20 mouse cellular contexts compared by ENCODE assay signal in the genomic region with DNA sequence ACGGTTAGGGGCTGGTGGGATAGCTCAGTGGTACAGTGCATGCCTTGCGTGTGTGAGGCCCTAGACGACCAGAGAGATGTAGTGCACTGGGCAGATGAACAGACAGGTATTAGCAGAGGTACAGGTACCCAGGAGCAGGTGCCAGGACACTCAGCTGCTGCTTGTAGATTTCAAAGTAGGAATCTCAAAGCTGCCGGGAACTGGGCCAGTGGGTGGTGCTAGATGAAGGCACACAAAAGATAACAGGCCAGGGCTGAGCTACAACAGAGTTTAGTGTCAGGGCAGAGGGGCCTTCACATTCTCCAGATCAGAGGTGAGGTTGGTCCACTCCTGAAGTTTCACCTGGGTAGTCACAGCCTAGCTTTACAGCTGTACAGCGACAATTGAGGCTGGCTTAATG.
DNase-seq lines count a peak whose midpoint lies in the region; ATAC-seq and TF ChIP-seq lines count a peak whose summit lies in the region.
"Had no signal": no experiment of that assay in that cellular context is flagged by ENCODE, and none has a peak within 500 bp of the region (broad histone marks: within the 10 kb centered on the region; RNA-seq: fewer than 3 reads in every experiment).

No protein-coding gene starts in this region.

- TF ChIP-seq CTCF in midbrain, postnatal 0 days (IDR thresholded peaks at IDR 0.05) = no peak

- H3K4me1 ChIP-seq in forebrain, embryonic 12.5 days = peaks cover 37% of the 10 kb centered on the region
- peaks cover 34% of the 10 kb centered on the region for H3K4me1 ChIP-seq in forebrain, embryonic 10.5 days
- peaks cover 48% of the 10 kb centered on the region for H3K4me1 ChIP-seq in midbrain, embryonic 13.5 days (replicated peaks)
- H3K4me1 ChIP-seq in midbrain, embryonic 11.5 days (ENCODE audit: control insufficient read depth, insufficient read depth, low read length) = peaks cover 7% of the 10 kb centered on the region; the same call in 1 of the 2 replicates
- peaks cover 20% of the 10 kb centered on the region for H3K4me1 ChIP-seq in limb, embryonic 10.5 days
- no peaks in the 10 kb centered on the region for H3K4me1 ChIP-seq in midbrain, postnatal 0 days (ENCODE audit: insufficient read depth, low read length)
- H3K4me1 ChIP-seq: kidney, embryonic 15.5 days; lung, embryonic 15.5 days had no signal

- H3K27me3 ChIP-seq in forebrain, embryonic 12.5 days = no peaks in the 10 kb centered on the region
- H3K27me3 ChIP-seq in forebrain, embryonic 10.5 days (ENCODE audit: poor library complexity, severe bottlenecking) = no peaks in the 10 kb centered on the region
- H3K27me3 ChIP-seq in midbrain, embryonic 13.5 days = no peaks in the 10 kb centered on the region
- H3K27me3 ChIP-seq in midbrain, embryonic 11.5 days (ENCODE audit: control insufficient read depth, insufficient read depth, low read length) = no peaks in the 10 kb centered on the region
- H3K27me3 ChIP-seq in limb, embryonic 10.5 days (ENCODE audit: low read depth, poor library complexity, severe bottlenecking) = no peaks in the 10 kb centered on the region
- no peaks in the 10 kb centered on the region for H3K27me3 ChIP-seq in midbrain, postnatal 0 days (ENCODE audit: insufficient read depth, low read length)
- H3K27me3 ChIP-seq: kidney, embryonic 15.5 days; lung, embryonic 15.5 days had no signal

- H3K36me3 ChIP-seq in forebrain, embryonic 12.5 days (replicated peaks) = peaks cover 35% of the 10 kb centered on the region
- H3K36me3 ChIP-seq in forebrain, embryonic 10.5 days (replicated peaks) = peaks cover 61% of the 10 kb centered on the region
- peaks cover 22% of the 10 kb centered on the region; the same call in 1 of the 2 replicates for H3K36me3 ChIP-seq in midbrain, embryonic 13.5 days
- no peaks in the 10 kb centered on the region for H3K36me3 ChIP-seq in midbrain, embryonic 11.5 days (ENCODE audit: control insufficient read depth, insufficient read depth, low read length)
- peaks cover 26% of the 10 kb centered on the region for H3K36me3 ChIP-seq in limb, embryonic 10.5 days
- peaks cover 2% of the 10 kb centered on the region; the same call in 1 of the 2 replicates for H3K36me3 ChIP-seq in midbrain, postnatal 0 days (ENCODE audit: insufficient read depth, low read length)
- H3K36me3 ChIP-seq: G1E; kidney, embryonic 15.5 days; lung, embryonic 15.5 days had no signal

- no peak overlapping the region for H3K4me2 ChIP-seq in forebrain, embryonic 12.5 days
- no peak overlapping the region for H3K4me2 ChIP-seq in midbrain, embryonic 13.5 days (replicated peaks)
- H3K4me2 ChIP-seq in midbrain, embryonic 11.5 days = no peak overlapping the region
- H3K4me2 ChIP-seq in midbrain, postnatal 0 days (ENCODE audit: low read depth, low read length, poor library complexity, severe bottlenecking) = no peak overlapping the region
- H3K4me2 ChIP-seq: heart, embryonic 11.5 days; kidney, embryonic 15.5 days; lung, embryonic 15.5 days had no signal

- no peak overlapping the region for H3K9ac ChIP-seq in forebrain, embryonic 12.5 days
- 0 out of 2 replicates have a peak overlapping the region, but pooled peaks have one; percentile 7 for H3K9ac ChIP-seq in midbrain, embryonic 13.5 days (replicated peaks)
- no peak overlapping the region for H3K9ac ChIP-seq in midbrain, embryonic 11.5 days (ENCODE audit: low read length)
- no peak overlapping the region for H3K9ac ChIP-seq in midbrain, postnatal 0 days (replicated peaks; ENCODE audit: low read length, poor library complexity, severe bottlenecking)
- H3K9ac ChIP-seq: kidney, embryonic 15.5 days; liver, embryonic 14.5 days; lung, embryonic 15.5 days had no signal

- 72% methylated on average over 5 of the region's 5 CpGs for WGBS in forebrain, embryonic 12.5 days
- 82% methylated on average over 5 of the region's 5 CpGs for WGBS in forebrain, embryonic 10.5 days
- 72% methylated on average over 5 of the region's 5 CpGs for WGBS in midbrain, embryonic 13.5 days
- 78% methylated on average over 5 of the region's 5 CpGs for WGBS in midbrain, embryonic 11.5 days
- WGBS in limb, embryonic 10.5 days = 81% methylated on average over 5 of the region's 5 CpGs
- WGBS in midbrain, postnatal 0 days = 71% methylated on average over 5 of the region's 5 CpGs

- ATAC-seq in forebrain, embryonic 12.5 days (ENCODE audit: low FRiP score) = no peak
- ATAC-seq in midbrain, embryonic 13.5 days = peak; percentile 49; the same call in 1 of the 2 replicates
- ATAC-seq in midbrain, embryonic 11.5 days (ENCODE audit: low FRiP score) = no peak
- ATAC-seq in midbrain, postnatal 0 days (ENCODE audit: low FRiP score) = 0 out of 2 replicates have a peak, but pooled peaks have one; percentile 18
- ATAC-seq: hindbrain, embryonic 16.5 days; intestine, postnatal 0 days had no signal

- DNase-seq in forebrain, embryonic 10.5 days (ENCODE audit: extremely low spot score, low spot score) = no peak
- DNase-seq in midbrain, embryonic 11.5 days (ENCODE audit: low spot score, missing footprints) = no peak
- DNase-seq in limb, embryonic 10.5 days (ENCODE audit: low spot score) = peak; percentile 22
- DNase-seq in midbrain, postnatal 0 days (ENCODE audit: low spot score) = no peak
- DNase-seq in frontal cortex, postnatal 14 days (ENCODE audit: low spot score in 2 of 2) = no peak
- no peak for DNase-seq in spleen, postnatal 4 days (ENCODE audit: low spot score in 2 of 2)
- DNase-seq: cerebellum, adult 2 months; gastrocnemius, postnatal 25 days; lung, postnatal 4 days; thymus, postnatal 36 days had no signal

- H3K27ac ChIP-seq in forebrain, embryonic 12.5 days = 0 out of 2 replicates have a peak overlapping the region, but pooled peaks have one; percentile 19
- H3K27ac ChIP-seq in forebrain, embryonic 10.5 days = no peak overlapping the region
- 0 out of 2 replicates have a peak overlapping the region, but pooled peaks have one; percentile 22 for H3K27ac ChIP-seq in midbrain, embryonic 13.5 days
- no peak overlapping the region for H3K27ac ChIP-seq in midbrain, embryonic 11.5 days (ENCODE audit: low read depth, low read length)
- H3K27ac ChIP-seq in limb, embryonic 10.5 days = no peak overlapping the region
- H3K27ac ChIP-seq in midbrain, postnatal 0 days (ENCODE audit: low read depth, low read length) = no peak overlapping the region
- H3K27ac ChIP-seq: kidney, embryonic 15.5 days; liver, embryonic 14.5 days; lung, embryonic 15.5 days had no signal

- no peaks in the 10 kb centered on the region for H3K9me3 ChIP-seq in forebrain, embryonic 12.5 days
- H3K9me3 ChIP-seq in forebrain, embryonic 10.5 days = no peaks in the 10 kb centered on the region
- no peaks in the 10 kb centered on the region for H3K9me3 ChIP-seq in midbrain, embryonic 13.5 days
- H3K9me3 ChIP-seq in midbrain, embryonic 11.5 days (ENCODE audit: control insufficient read depth, low read length) = no peaks in the 10 kb centered on the region
- no peaks in the 10 kb centered on the region for H3K9me3 ChIP-seq in limb, embryonic 10.5 days (replicated peaks)
- H3K9me3 ChIP-seq in midbrain, postnatal 0 days (ENCODE audit: low read length) = no peaks in the 10 kb centered on the region
- H3K9me3 ChIP-seq: G1E; kidney, embryonic 15.5 days; lung, embryonic 15.5 days had no signal

- H3K4me3 ChIP-seq in forebrain, embryonic 12.5 days (replicated peaks) = no peak overlapping the region
- H3K4me3 ChIP-seq in forebrain, embryonic 10.5 days = no peak overlapping the region
- H3K4me3 ChIP-seq in midbrain, embryonic 13.5 days (replicated peaks) = no peak overlapping the region
- H3K4me3 ChIP-seq in midbrain, embryonic 11.5 days (ENCODE audit: low read depth, low read length) = no peak overlapping the region
- H3K4me3 ChIP-seq in limb, embryonic 10.5 days = no peak overlapping the region
- no peak overlapping the region for H3K4me3 ChIP-seq in midbrain, postnatal 0 days (ENCODE audit: low read depth, low read length)
- H3K4me3 ChIP-seq: erythroblast, embryonic 14.5 days; kidney, embryonic 15.5 days; lung, embryonic 15.5 days had no signal

Comparison
In these comparisons a context has a peak if more than half of its experiments do, and no peak if none do; other contexts are left out.
1. ATAC-seq: peak in midbrain, embryonic 13.5 days (single experiment) and midbrain, postnatal 0 days (single experiment); none in forebrain, embryonic 12.5 days (single experiment) and midbrain, embryonic 11.5 days (single experiment).
2. H3K27ac ChIP-seq: peak in forebrain, embryonic 12.5 days (single experiment) and midbrain, embryonic 13.5 days (single experiment); none in forebrain, embryonic 10.5 days (single experiment), midbrain, embryonic 11.5 days (single experiment), limb, embryonic 10.5 days (single experiment) and midbrain, postnatal 0 days (single experiment).